Mouse (Mus musculus) splenic B cell, adult 2 months (primary cell): ENCODE results near the gene Atp5d.
A peak's percentile ranks its signal among the peaks of the same experiment; 100 is the strongest.

Experiments used
- DNase-seq: peaks from one replicate; pipeline ENCODE4 v3.0.0-alpha.2; 2011; ENCODE audit warnings: low read depth, low spot score
- H3K27me3 ChIP-seq: 2 replicates; pipeline ENCODE4 v1.6.1; 2012; ENCODE audit warnings: mild to moderate bottlenecking, low read length, moderate library complexity, mixed read lengths; ENCODE audit not compliant: control insufficient read depth, poor library complexity, insufficient read depth, severe bottlenecking
- H3K36me3 ChIP-seq: 2 replicates; pipeline ENCODE4 v1.6.1; 2012; ENCODE audit warnings: mild to moderate bottlenecking, low read length, moderate library complexity, mixed read lengths; ENCODE audit not compliant: control insufficient read depth, poor library complexity, insufficient read depth, severe bottlenecking

Gene Atp5d

DNA sequence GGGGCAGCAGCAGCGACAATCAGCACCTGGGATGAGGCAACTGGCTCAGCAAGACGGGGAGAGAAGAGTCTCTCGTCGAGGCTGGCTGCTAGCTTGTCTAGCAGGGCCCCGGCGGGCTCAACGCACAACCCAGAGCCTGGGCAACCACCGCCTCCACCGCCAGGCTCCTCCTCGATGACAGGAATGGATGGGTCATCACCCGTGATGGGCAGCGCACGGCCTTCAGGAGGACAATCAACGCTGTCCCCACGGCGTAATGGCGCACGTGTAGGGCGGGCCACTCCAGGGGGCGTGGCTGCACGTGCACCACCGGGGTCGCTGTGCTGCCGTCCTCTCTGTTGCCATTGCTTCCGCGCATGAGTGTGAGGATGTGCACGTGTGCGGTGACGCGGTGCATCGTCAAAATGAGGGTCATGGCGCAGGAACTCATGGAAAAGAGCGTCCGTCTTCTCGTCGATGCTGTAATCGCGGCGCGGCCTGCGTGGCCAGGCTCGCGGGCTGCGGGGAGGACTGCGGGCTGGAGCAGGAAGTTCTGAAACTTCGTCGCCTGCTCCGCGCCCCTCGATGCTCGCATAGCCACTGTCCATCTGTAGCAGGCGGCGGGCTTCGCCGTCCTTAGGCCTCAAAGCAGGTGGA, 7.0 kb upstream of the Atp5d start:
- H3K36me3 ChIP-seq, result peaks cover 12% of the 10 kb centered on the region
- DNase-seq, result no peak
- H3K27me3 ChIP-seq, result no peaks in the 10 kb centered on the region

DNA sequence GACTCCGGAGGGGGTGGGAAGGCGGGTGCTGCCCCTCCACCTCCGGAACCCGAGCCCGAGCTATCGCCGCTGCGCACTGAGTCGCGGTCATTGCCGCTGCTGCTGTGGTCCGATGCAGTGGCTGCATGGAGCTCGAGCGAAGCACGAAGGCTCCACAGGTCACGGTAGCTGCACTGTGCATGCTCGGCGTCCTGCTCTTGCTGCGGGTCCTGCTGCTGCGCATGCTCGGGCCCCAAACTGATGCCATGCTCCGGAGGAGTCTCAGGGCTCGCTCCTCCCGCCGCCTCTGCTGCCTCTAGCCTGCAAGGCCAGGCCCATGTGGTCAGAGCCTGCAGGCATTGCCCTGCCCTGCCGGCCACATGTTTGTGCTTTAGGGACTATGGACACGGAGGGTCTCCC, 6.5 kb upstream of the Atp5d start:
- Histone ChIP-seq H3K36me3 (peaks cover 10% of the 10 kb centered on the region), H3K27me3 (no peaks in the 10 kb centered on the region)
- no peak for DNase-seq

DNA sequence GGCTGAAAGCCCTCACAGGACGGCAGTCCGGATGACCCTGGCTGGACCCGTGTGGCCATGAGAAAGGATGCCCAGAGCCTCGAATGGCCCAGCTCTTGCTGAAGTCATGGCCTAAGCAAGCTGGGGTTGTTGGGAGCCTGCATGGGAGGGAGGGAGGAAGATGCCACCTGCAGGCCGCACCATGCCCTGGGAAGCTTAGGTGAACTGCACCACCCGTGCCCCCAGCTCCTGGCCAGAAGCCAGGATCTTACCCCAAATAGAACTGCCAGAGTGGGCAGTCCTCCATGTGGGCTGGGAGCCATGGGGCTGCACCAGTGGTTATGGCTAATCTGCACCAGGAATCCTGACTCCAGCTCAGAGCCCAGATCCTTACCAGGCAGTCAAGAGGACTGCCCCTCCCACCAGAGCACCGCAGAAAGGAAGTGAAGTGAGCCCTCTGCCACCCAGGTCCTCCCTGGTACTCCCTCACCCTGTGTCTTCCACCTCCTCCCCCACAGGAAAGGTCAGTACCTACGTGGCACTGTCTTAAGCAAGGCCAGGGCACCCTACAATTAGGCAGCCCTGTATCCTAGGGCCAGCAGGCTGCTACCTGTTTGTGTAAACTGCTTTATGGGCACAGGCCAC, 5.1 kb upstream of the Atp5d start:
- Histone ChIP-seq H3K36me3 (peaks cover 4% of the 10 kb centered on the region), H3K27me3 (no peaks in the 10 kb centered on the region)
- DNase-seq, result peak; percentile 45

DNA sequence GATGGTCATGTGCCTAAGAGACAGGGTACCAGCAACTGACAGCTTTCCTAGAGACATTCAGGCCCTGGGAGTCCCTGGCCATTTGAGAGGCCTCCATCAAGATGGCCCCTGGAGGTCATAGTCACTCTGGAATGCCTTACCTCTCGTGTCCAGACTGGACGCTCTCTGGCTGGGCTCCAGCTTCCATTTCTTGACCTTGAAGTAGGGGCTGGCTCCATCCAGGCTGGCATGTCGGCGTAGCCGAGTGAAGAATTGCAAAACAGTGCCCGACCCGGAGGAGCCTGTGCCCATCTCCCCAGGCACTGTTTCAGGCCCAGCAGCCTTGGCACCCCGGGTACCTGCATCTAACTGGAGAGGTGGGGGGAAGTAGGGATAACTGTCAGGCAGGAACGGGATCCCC, 4.0 kb upstream of the Atp5d start:
- no peaks in the 10 kb centered on the region for H3K27me3 ChIP-seq
- H3K36me3 ChIP-seq, result peaks cover 4% of the 10 kb centered on the region
- DNase-seq, result no peak

DNA sequence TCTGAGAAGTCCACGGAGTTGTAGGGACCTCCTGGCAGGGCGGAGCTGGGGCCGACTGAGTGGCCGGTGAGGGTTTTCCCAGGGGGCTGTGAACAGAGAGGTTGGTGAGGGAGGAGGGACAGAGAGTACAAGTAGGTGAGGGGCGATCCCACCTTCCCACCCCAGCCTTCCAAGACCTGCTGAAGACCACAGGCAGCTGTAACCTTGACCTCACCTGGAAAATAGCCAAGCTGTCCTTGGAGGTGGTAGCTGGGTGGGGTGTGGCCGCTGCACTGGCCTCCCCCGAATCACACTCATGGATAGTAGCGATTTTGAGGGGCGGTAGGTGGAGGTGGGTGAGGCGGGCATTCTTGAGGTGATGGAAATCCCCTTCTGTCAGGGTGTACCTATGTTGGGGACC, 3.3 kb upstream of the Atp5d start:
- Histone ChIP-seq H3K36me3 (peaks cover 1% of the 10 kb centered on the region; the same call in 1 of the 2 replicates), H3K27me3 (no peaks in the 10 kb centered on the region)
- DNase-seq, result no peak

- no peak for DNase-seq
- no peaks in the 10 kb centered on the region for H3K27me3 ChIP-seq
Observed at GRCm38 (mm10) chr10:80135641-80136040, 2.8 kb upstream of the Atp5d start.

DNA sequence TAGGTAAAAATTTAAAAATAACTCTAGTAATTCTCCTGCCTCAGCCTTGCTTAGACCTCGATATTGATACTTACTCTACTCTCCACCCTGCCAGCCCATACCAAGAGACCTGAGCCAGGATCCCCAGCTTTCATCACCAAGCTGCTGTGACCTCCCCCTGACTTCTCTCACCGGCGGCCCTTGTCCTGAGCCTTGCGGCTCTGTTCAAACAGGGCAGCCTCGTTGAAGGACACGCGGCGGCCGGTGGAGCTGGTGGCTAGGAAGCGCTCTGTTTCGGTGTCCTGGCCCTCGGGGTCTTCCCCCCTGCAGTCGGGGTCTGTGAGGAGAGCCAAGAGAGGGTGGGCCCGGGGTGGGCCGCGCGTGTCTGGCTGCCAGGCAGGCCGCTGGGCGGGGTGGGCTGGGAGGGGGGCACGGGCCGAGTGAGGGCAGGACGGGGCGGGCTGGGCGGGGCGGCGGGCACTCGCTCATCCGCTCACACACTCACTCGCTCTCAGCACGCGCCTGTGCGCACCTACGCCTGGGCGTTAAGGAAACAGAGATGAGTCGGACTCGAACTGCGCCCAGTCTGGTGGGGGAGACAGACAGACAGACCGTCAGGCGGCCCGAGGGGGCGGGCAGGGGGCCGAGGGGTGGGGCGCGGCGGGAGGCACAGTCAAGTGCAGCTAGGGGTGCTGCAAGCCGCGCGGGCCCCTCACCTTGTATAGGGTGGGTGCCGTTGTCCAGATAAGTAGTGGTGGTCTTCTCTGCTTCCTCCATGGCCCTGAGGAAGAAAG, 2.1 kb upstream of the Atp5d start:
- no peaks in the 10 kb centered on the region for H3K27me3 ChIP-seq
- no peak for DNase-seq
- H3K36me3 ChIP-seq, result peaks cover 1% of the 10 kb centered on the region; the same call in 1 of the 2 replicates

More at GRCm38 (mm10) chr10:80135641-80136040, 2.8 kb upstream of the Atp5d start:
- H3K36me3 ChIP-seq, result peaks cover 1% of the 10 kb centered on the region; the same call in 1 of the 2 replicates

- peak; percentile 38 for DNase-seq
- no peaks in the 10 kb centered on the region for H3K27me3 ChIP-seq
Observed at GRCm38 (mm10) chr10:80136952-80137625, 1.3 kb upstream of the Atp5d start.

DNA sequence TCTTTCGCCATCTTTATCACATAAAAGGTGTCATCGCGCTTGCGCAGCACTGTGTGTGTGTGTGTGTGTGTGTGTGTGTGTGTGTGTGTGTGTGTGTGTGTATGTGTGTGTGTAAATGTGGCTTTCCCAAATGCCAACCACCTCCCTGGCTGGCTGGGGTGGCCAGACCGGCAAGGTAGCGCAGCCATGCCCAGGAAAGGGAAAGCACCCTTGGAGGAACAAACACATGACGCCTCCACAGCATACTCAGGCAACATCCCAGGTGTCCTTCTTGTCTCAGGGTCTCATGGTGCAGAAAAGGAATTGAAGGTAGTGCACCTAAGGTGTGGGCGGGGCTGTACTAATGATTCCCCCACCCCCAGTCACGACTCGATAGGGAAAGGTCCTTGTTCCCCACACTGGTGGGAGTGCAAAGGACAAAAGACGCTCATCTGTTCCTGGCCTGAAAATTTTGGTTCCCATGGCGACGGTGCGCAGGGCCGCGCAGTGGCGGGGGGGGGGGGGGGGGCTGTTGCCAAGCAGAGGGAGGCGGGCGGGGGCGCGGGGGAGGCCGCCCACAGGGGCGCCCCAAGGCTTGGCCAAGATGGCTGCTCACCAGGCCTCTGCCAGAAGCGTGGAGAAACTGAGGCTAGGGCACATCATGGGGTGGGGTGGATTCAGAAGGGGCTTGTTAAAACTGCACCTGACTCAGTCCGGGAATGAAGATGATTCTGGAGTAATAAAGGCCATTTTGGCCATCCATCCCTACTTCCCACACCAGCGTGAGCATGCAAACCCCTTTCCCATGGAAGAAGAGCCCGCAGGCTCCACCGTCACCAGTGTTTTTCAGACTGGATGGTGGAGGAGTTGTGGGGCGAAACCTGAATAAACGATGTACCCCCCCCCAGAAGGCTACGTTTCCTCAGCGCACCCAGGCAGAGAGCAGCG, 543 bp upstream of the Atp5d start:
- no peaks in the 10 kb centered on the region for H3K36me3 ChIP-seq
- DNase-seq, result peak; percentile 52
- H3K27me3 ChIP-seq, result no peaks in the 10 kb centered on the region

More at GRCm38 (mm10) chr10:80136952-80137625, 1.3 kb upstream of the Atp5d start:
- H3K36me3 ChIP-seq, result peaks cover 1% of the 10 kb centered on the region; the same call in 1 of the 2 replicates

DNA sequence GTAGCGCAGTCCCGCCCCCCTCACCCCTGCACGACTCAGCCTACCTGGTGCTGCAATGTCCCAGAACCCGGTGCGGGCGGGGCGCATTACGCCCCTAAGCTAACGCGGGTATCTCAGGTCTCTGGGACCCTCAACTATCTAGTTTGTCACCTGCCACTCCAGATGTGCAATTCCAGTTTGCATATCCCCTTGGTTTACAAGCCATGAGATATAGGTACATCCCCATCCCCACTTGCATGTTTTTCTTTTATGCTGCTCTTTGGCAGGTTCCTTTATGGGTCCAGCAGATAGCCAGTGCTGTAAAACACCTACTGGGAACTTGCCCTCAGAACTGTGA, 975 bp downstream of the Atp5d start:
- no peak for DNase-seq
- Histone ChIP-seq H3K36me3 (no peaks in the 10 kb centered on the region; the same call in 1 of the 2 replicates), H3K27me3 (no peaks in the 10 kb centered on the region)

DNA sequence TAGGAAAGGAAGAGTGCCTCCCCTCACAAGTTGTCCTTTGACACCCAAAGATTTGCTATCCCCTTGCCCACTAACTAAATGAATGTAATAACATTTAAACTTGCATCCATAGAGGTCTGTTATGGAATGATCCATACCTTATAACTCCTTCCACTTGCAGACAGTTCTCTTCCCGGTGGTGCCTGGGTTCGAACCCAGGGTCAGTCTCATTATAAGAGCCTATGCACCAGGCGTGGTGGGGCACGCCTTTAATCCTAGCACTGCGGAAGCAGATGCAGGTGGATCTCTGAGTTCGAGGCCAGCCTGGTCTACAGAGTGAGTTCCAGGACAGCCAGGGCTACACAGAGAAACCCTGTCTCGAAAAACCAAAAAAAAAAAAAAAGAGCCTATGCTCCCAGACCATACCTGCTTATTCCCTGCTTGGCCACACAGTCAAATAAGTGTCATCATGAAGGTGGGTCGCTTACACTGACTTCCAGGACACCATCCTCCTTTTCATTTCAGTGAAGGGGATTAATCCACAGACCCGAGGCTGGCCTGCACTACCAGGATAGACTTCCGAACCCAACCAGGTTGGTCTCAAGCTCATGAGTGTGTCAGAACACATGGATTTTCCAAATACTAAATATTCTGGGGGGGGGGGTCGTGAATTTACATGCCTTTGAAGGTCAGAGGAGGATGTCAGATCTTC, 1.7 kb downstream of the Atp5d start:
- Histone ChIP-seq H3K27me3 (no peaks in the 10 kb centered on the region), H3K36me3 (peaks cover under 1% of the 10 kb centered on the region; the same call in 1 of the 2 replicates)
- no peak for DNase-seq

DNA sequence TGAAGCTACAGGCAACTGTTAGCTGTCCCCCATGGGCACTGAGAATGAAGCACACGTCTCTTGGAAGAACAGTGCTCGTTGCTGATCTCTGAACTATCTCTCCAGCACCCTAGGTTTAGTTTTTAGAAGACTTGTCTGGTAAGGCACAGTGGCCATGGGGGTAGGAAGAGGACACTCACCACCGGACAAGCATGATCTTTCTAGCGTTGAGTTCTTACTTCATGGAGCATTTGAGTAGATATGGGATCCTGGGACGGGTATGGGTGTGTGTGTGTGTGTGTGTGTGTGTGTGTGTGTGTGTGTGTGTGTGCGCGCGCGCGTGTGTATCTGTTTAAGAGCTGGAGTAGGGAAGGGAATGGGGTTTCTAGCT, 2.2 kb downstream of the Atp5d start, which contains the start of gene Cbarp:
Gene Cbarp, minus strand, starts transcription at position 170 of the 370 bp plus-strand sequence.
- no peak for DNase-seq
- Histone ChIP-seq H3K27me3 (no peaks in the 10 kb centered on the region), H3K36me3 (peaks cover 3% of the 10 kb centered on the region)

- Histone ChIP-seq H3K27me3 (no peaks in the 10 kb centered on the region), H3K36me3 (peaks cover 3% of the 10 kb centered on the region)
- DNase-seq, result peak; percentile 99
Observed at GRCm38 (mm10) chr10:80141243-80141642, 2.8 kb downstream of the Atp5d start.
